Mouse (Mus musculus): ENCODE measurements around the gene Ddr1. TPM values are rescaled to one million over a fixed set of nuclear protein-coding genes. Genes with fewer than 3 reads are reported as not detected.

Gene Ddr1
- 11.9 and 12.6 TPM in 2 replicates for polyA plus RNA-seq (2012; rRNA removed)

DNA sequence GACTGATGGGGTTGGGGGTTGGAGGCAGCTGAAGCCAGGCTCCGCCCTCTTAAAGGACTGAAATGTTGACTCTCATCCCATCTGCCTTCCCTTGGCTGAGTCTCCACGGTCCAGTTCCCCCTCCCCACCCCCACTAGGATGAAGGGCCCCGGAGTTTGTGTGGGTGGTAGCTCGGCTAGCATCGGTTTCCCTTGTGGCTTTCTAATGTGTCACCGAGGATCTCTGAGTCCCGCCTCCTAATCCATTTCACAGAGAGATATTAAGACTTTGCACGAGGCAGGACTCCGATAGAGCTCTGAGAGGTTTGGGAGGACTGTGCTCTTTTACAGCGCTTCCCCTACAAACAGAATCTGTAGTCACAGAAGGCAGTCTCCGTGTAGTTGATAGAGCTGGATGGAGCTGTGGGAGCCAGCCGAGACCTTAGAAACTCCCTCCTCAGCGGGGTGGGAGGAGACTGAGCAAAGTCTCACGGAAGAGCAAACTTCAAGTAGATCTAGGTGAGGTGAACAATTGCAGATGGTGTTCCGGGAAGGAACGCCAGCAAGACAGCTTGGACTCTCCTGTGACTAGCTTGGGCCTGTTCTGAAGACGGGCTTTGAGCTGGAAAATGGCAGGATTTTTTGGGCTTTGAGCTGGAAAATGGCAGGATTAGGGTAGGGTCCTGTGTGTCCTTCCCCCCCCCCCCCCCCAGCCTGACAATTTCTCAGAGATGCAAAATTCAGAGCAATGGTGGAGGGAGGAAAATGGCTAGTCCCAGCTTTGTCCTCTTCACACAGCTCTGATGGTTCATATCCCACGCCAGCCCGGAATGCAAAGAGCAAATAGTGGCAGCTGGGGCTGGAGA lies at the start of gene Ddr1:
Gene Ddr1 (minus strand): TSS at position 1 of the 844 bp plus-strand sequence.
- H3K27me3 ChIP-seq (ENCODE audit: control insufficient read depth, insufficient read depth, low read length): no peaks in the 10 kb centered on the region
- H3K4me1 ChIP-seq (ENCODE audit: control insufficient read depth, insufficient read depth, low read length): peaks cover 9% of the 10 kb centered on the region
- TF ChIP-seq POLR2A (IDR thresholded peaks at IDR 0.05; ENCODE audit: control insufficient read depth, low read depth, low read length): no peak
- no peak for TF ChIP-seq CTCF (IDR thresholded peaks at IDR 0.05; ENCODE audit: control insufficient read depth, insufficient read depth, insufficient replicate concordance, low read depth, low read length)
- H3K4me3 ChIP-seq (ENCODE audit: control insufficient read depth, low read depth, low read length): no peak within 1 kb of the TSS
- H3K36me3 ChIP-seq (ENCODE audit: control insufficient read depth, insufficient read depth, low read length): no peaks in the 10 kb centered on the region
- no peak within 1 kb of the TSS for H3K27ac ChIP-seq (ENCODE audit: control insufficient read depth, insufficient read depth, low read depth, low read length)

DNA sequence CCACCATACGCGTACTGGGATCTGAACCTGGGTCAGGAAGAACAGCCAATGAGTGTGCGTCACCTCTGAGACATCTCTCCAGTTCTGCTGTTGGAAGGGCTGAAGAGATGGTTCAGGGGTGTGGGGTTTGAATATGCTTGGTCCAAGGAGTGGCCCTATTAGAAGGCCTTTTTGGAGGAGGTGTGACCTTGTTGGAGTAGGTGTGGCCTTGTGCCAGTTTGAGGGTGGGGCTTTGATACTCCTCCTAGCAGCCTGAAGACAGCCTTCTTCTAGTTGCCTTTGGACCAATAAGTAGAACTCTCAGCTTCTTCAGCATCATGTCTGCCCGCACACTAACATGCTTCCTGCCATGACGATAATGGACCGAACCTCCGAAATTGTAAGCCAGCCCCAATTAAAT lies 49.2 kb upstream of the Ddr1 start:
- Histone ChIP-seq H3K27ac (ENCODE audit: control insufficient read depth, insufficient read depth, low read depth, low read length) (no peak overlapping the region), H3K27me3 (ENCODE audit: control insufficient read depth, insufficient read depth, low read length) (no peaks in the 10 kb centered on the region), H3K4me3 (ENCODE audit: control insufficient read depth, low read depth, low read length) (no peak overlapping the region), H3K4me1 (ENCODE audit: control insufficient read depth, insufficient read depth, low read length) (peaks cover 2% of the 10 kb centered on the region; the same call in 1 of the 2 replicates), H3K36me3 (ENCODE audit: control insufficient read depth, insufficient read depth, low read length) (no peaks in the 10 kb centered on the region)
- TF ChIP-seq POLR2A (IDR thresholded peaks at IDR 0.05; ENCODE audit: control insufficient read depth, low read depth, low read length) (no peak), CTCF (IDR thresholded peaks at IDR 0.05; ENCODE audit: control insufficient read depth, insufficient read depth, insufficient replicate concordance, low read depth, low read length) (no peak)

DNA sequence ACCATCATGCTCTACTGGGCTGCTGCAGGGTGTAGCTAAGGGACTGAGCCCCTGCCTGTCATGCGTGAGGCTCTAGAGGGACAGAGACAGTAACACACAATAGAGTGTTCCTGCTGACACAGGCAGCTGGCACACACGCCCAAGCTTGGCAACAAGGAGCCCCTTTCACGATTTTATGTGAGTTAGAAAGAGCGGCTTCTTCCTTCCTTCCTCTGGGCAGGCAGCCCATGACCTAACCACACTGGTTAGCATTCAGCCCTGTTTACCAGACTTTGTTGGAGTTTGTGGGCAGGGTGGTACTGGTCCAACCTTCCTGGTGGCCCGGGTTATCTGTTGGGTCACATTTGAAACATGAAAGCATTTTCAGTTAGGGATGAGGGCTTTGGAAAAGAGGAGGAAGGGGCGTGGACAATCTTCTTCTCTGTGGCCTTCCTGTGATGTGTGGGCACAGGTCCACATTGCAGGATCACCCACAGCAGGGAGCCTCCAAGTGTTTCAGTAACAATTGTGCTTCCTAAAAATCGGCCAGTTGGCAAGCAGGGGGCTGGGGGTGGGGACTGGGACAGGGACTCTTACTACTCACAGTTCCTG lies 47.9 kb upstream of the Ddr1 start:
- Histone ChIP-seq H3K27me3 (ENCODE audit: control insufficient read depth, insufficient read depth, low read length) (no peaks in the 10 kb centered on the region), H3K36me3 (ENCODE audit: control insufficient read depth, insufficient read depth, low read length) (no peaks in the 10 kb centered on the region), H3K4me3 (ENCODE audit: control insufficient read depth, low read depth, low read length) (no peak overlapping the region), H3K27ac (ENCODE audit: control insufficient read depth, insufficient read depth, low read depth, low read length) (no peak overlapping the region), H3K4me1 (ENCODE audit: control insufficient read depth, insufficient read depth, low read length) (peaks cover 2% of the 10 kb centered on the region; the same call in 1 of the 2 replicates)
- no peak for TF ChIP-seq POLR2A (IDR thresholded peaks at IDR 0.05; ENCODE audit: control insufficient read depth, low read depth, low read length)
- TF ChIP-seq CTCF (IDR thresholded peaks at IDR 0.05; ENCODE audit: control insufficient read depth, insufficient read depth, insufficient replicate concordance, low read depth, low read length): no peak

DNA sequence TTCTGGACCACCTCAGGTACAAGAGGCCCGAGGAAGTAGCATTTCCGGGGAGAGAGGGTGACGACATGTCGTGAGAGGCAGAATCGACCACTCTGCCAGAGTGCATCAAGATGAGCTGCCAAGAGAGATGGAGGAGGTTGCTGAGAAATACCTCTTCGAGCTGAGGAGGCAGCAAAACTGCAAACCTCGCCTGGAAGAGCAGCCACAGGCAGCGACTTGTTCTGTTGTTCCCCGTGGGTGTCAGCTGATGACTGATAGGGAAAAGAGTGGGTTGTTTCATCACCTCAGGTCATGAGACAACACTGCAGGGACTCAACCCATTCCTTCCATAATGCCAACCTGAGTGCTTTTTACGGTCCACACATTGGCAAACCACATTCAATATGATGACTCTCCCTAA lies 45.3 kb upstream of the Ddr1 start:
- no peaks in the 10 kb centered on the region for H3K36me3 ChIP-seq (ENCODE audit: control insufficient read depth, insufficient read depth, low read length)
- H3K4me1 ChIP-seq (ENCODE audit: control insufficient read depth, insufficient read depth, low read length): peaks cover 2% of the 10 kb centered on the region; the same call in 1 of the 2 replicates
- H3K27ac ChIP-seq (ENCODE audit: control insufficient read depth, insufficient read depth, low read depth, low read length): no peak overlapping the region
- no peak for TF ChIP-seq POLR2A (IDR thresholded peaks at IDR 0.05; ENCODE audit: control insufficient read depth, low read depth, low read length)
- H3K27me3 ChIP-seq (ENCODE audit: control insufficient read depth, insufficient read depth, low read length): no peaks in the 10 kb centered on the region
- H3K4me3 ChIP-seq (ENCODE audit: control insufficient read depth, low read depth, low read length): no peak overlapping the region

DNA sequence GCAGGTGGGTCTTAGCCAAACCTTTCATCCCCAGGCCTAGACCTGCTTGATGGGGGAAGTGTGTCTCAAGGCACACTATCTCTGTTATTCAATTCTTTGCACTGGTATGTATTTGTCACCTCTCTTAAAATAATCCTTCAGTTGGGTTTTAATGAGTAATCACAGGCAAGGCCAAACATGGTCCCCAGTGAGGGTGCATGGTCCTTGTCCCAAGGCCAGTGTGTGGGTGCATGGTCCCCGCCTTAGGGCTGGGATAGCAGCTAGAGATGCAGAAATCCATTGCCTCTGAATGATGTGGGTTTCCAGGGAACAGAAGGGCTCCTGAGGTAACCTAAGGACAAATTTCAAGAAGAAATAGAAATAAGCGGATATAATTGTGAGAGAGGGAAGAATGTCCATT lies 39.9 kb upstream of the Ddr1 start:
- no peaks in the 10 kb centered on the region for H3K36me3 ChIP-seq (ENCODE audit: control insufficient read depth, insufficient read depth, low read length)
- H3K27ac ChIP-seq (ENCODE audit: control insufficient read depth, insufficient read depth, low read depth, low read length): no peak overlapping the region
- H3K4me1 ChIP-seq (ENCODE audit: control insufficient read depth, insufficient read depth, low read length): no peaks in the 10 kb centered on the region
- H3K27me3 ChIP-seq (ENCODE audit: control insufficient read depth, insufficient read depth, low read length): no peaks in the 10 kb centered on the region
- TF ChIP-seq POLR2A (IDR thresholded peaks at IDR 0.05; ENCODE audit: control insufficient read depth, low read depth, low read length) (no peak), CTCF (IDR thresholded peaks at IDR 0.05; ENCODE audit: control insufficient read depth, insufficient read depth, insufficient replicate concordance, low read depth, low read length) (no peak)
- H3K4me3 ChIP-seq (ENCODE audit: control insufficient read depth, low read depth, low read length): no peak overlapping the region

DNA sequence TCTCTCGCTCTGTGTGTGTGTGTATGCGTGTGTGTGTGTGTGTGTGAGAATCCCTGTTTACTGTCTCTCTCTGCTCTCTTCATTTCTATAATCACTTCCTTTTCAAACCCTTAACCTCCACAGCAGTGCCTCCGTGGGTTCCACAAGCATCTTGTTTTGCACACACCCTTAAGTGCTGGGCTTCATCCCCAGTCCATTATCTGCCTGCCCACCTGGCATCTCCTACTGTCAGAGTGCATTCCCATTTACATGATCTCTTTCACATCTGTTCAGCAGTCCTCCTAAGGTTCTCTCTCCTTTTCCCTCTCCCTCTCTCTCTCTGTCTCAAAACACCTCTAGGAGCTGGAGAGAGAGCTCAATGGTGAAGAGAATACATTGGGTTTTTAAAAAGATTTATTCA lies 38.5 kb upstream of the Ddr1 start:
- no peak overlapping the region for H3K4me3 ChIP-seq (ENCODE audit: control insufficient read depth, low read depth, low read length)
- H3K27ac ChIP-seq (ENCODE audit: control insufficient read depth, insufficient read depth, low read depth, low read length): no peak overlapping the region
- no peaks in the 10 kb centered on the region for H3K36me3 ChIP-seq (ENCODE audit: control insufficient read depth, insufficient read depth, low read length)
- TF ChIP-seq CTCF (IDR thresholded peaks at IDR 0.05; ENCODE audit: control insufficient read depth, insufficient read depth, insufficient replicate concordance, low read depth, low read length): no peak
- TF ChIP-seq POLR2A (IDR thresholded peaks at IDR 0.05; ENCODE audit: control insufficient read depth, low read depth, low read length): no peak
- H3K4me1 ChIP-seq (ENCODE audit: control insufficient read depth, insufficient read depth, low read length): no peaks in the 10 kb centered on the region
- no peaks in the 10 kb centered on the region for H3K27me3 ChIP-seq (ENCODE audit: control insufficient read depth, insufficient read depth, low read length)

DNA sequence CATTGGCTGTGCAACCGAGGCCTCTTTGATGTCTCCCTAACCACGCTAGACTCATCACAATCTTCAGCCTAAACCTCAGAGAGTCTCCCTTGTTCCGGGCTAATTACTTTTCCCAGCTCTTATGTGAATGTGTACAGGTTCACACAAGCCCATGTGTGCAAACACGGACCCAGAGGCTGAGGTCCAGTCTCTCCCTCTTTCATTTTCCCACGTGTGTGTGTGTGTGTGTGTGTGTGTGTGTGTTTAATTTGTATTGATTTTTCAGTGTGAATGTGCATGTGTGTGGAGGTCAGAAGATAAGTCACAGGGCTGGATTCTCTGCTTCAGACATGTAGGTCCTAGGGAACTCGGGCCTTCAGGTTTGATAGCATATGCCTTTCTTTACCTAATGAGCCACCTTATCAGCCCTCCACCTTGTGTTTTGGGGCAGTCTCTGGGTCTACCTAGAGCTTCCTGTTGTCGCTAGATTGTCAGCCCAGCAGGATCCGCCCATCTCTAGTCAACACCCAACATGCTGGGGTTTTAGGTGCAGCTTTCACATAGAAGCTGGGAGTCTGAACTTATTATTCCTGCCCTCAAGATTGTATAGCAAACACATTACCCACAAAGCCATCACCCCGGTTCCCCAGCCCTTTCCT lies 37.3 kb upstream of the Ddr1 start:
- TF ChIP-seq CTCF (IDR thresholded peaks at IDR 0.05; ENCODE audit: control insufficient read depth, insufficient read depth, insufficient replicate concordance, low read depth, low read length) (no peak), POLR2A (IDR thresholded peaks at IDR 0.05; ENCODE audit: control insufficient read depth, low read depth, low read length) (no peak)
- no peak overlapping the region for H3K4me3 ChIP-seq (ENCODE audit: control insufficient read depth, low read depth, low read length)
- H3K4me1 ChIP-seq (ENCODE audit: control insufficient read depth, insufficient read depth, low read length): peaks cover 2% of the 10 kb centered on the region; the same call in 1 of the 2 replicates
- no peak overlapping the region for H3K27ac ChIP-seq (ENCODE audit: control insufficient read depth, insufficient read depth, low read depth, low read length)
- no peaks in the 10 kb centered on the region for H3K27me3 ChIP-seq (ENCODE audit: control insufficient read depth, insufficient read depth, low read length)
- no peaks in the 10 kb centered on the region for H3K36me3 ChIP-seq (ENCODE audit: control insufficient read depth, insufficient read depth, low read length)

Measured in testis, adult 2 months (tissue).